Mouse (Mus musculus): ENCODE results near the gene Hoxa3.

DNA sequence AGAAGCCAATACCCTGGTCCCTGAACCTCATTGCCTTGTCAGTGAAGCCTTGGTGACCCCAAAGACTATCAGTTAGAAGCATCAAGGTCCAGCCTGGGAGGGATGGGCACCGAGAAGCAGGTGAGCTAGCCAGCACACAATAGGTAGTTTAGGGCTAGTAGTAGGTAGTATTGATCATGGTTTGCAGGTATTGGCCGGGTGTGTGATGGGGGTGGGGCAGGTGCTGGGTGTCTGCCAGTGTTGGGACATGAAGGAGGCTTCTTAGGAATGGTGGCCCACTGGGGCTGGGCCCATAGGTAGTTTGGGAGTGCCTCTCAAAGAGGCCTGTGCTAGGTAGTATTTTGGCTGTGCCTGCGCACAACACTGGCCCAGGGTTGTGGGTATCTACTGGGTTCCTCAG, 1.9 kb upstream of the Hoxa3 start:
- TF ChIP-seq CTCF (IDR thresholded peaks at IDR 0.05) (no peak), POLR2A (IDR thresholded peaks at IDR 0.05; ENCODE audit: insufficient read depth, low read depth, low read length) (no peak)

Data from heart, adult 2 months (tissue).